Mouse (Mus musculus) heart, adult 2 months (tissue): ENCODE measurements around the gene Cphx2.
"Not testable (repeated sequence)": the region's sequence is repeated elsewhere in the genome, so short reads cannot be mapped to it uniquely, and the experiment has no call there.

Experiments
- EP300 ChIP-seq: fragments of 200-500 bp; IDR thresholded peaks from 2 replicates; pipeline ENCODE4 v1.6.1; 2011; ENCODE audit warnings: low read depth, low read length, control low read depth; ENCODE audit not compliant: insufficient read depth
- POLR2A ChIP-seq: fragments of 200-500 bp; IDR thresholded peaks from 2 replicates; pipeline ENCODE4 v1.6.1; 2011; ENCODE audit warnings: mild to moderate bottlenecking, low read depth, low read length, control low read depth; ENCODE audit not compliant: insufficient read depth

DNA sequence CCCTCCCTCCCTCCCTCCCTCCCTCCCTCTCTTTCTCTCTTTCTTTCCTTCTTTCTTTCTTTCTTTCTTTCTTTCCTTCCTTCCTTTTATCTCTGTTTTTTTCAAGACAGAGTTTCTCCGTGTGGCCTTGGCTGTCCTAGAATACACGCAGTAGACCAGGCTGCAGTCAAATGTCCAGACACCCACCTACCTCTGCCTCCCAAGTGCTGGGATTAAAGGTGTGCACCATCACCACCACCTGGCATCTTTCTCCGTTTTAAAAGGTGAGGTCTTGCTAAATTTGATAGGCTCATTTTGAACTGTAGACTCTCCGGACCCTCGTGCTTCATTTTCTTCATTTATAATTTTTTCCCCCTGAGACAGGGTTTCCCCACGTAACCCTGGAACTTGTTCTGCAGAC, at the start of gene Cphx2:
- TF ChIP-seq EP300, POLR2A: not testable (repeated sequence)
